Mouse (Mus musculus) CH12.LX (cell line): ENCODE measurements around the gene Tgfbr1. TPM values are rescaled to one million over a fixed set of nuclear protein-coding genes. Genes with fewer than 3 reads are reported as not detected.

Experiments
- DNase-seq: peaks from one replicate; pipeline ENCODE4 v3.0.0-alpha.2; 2013; ENCODE audit errors: extremely low read depth
- H3K27ac ChIP-seq: 2 replicates; pipeline ENCODE4 v1.5.1; 2012; ENCODE audit warnings: low read depth, mild to moderate bottlenecking, control low read depth, moderate library complexity; ENCODE audit not compliant: insufficient read depth
- H3K27me3 ChIP-seq: replicated peaks from 2 replicates; pipeline ENCODE3; 2012; ENCODE audit warnings: inconsistent platforms
- H3K36me3 ChIP-seq, 2 experiments: replicated peaks in 1 of 2; 2 replicates each; pipeline versions ENCODE3 to v1.6.1; 2012; ENCODE audit warnings: inconsistent platforms in 1 of 2, low read length in 1 of 2, mild to moderate bottlenecking in 1 of 2, mixed read lengths in 1 of 2, moderate library complexity in 1 of 2; ENCODE audit not compliant: control insufficient read depth in 1 of 2, insufficient read depth in 1 of 2
- H3K4me1 ChIP-seq, 2 experiments: 2 replicates each; pipeline ENCODE4 v1.6.1; 2012; ENCODE audit warnings: inconsistent platforms in 1 of 2, moderate library complexity in 1 of 2; ENCODE audit not compliant: insufficient read depth in 2 of 2, control insufficient read depth in 1 of 2
- H3K4me2 ChIP-seq: 2 replicates; pipeline ENCODE4 v1.6.1; 2012; ENCODE audit warnings: low read depth, mild to moderate bottlenecking, control low read depth; ENCODE audit not compliant: poor library complexity, insufficient read depth, severe bottlenecking
- H3K4me3 ChIP-seq, 3 experiments: fragments of 150-350 bp in 1 of 3; sonication (generic) in 1 of 3; replicated peaks in 1 of 3; 2 replicates each; pipeline versions ENCODE3 to v1.5.1; 2011 to 2012; ENCODE audit warnings: low read depth in 2 of 3, low read length in 2 of 3, mild to moderate bottlenecking in 2 of 3, moderate library complexity in 2 of 3, control low read depth in 1 of 3, improper control_type of control experiment in 1 of 3, inconsistent platforms in 1 of 3, mixed read lengths in 1 of 3; ENCODE audit not compliant: poor library complexity in 1 of 3
- H3K79me2 ChIP-seq: replicated peaks from 2 replicates; pipeline ENCODE4 v1.6.1; 2012; ENCODE audit warnings: mild to moderate bottlenecking, moderate library complexity; ENCODE audit not compliant: control insufficient read depth, poor library complexity, insufficient read depth, severe bottlenecking; ENCODE audit errors: extremely low read depth
- H3K9ac ChIP-seq: 2 replicates; pipeline ENCODE4 v1.6.1; 2012; ENCODE audit warnings: low read depth, mild to moderate bottlenecking, control low read depth, moderate library complexity; ENCODE audit not compliant: insufficient read depth
- H3K9me3 ChIP-seq: replicated peaks from 2 replicates; pipeline ENCODE3; 2012; ENCODE audit warnings: low read length, inconsistent platforms, mixed read lengths
- CHD2 ChIP-seq: IDR thresholded peaks from 2 replicates; pipeline ENCODE4 v1.6.1; 2011; ENCODE audit warnings: low read length, improper control_type of control experiment
- EP300 ChIP-seq: IDR thresholded peaks from 2 replicates; pipeline ENCODE4 v1.6.1; 2011; ENCODE audit warnings: low read length, improper control_type of control experiment
- GABPA ChIP-seq: IDR thresholded peaks from 2 replicates; pipeline ENCODE4 v1.6.1; 2012; ENCODE audit warnings: low read depth, low read length, improper control_type of control experiment, inconsistent platforms; ENCODE audit not compliant: insufficient replicate concordance
- HCFC1 ChIP-seq: IDR thresholded peaks from 2 replicates; pipeline ENCODE4 v1.6.1; 2012; ENCODE audit warnings: low read depth, mild to moderate bottlenecking, inconsistent platforms, low read length, improper control_type of control experiment
- JUN ChIP-seq: IDR thresholded peaks from 2 replicates; pipeline ENCODE4 v1.6.1; 2011; ENCODE audit warnings: low read depth, mild to moderate bottlenecking, low read length, improper control_type of control experiment, moderate library complexity; ENCODE audit not compliant: insufficient read depth
- MAZ ChIP-seq: IDR thresholded peaks from 2 replicates; pipeline ENCODE4 v1.6.1; 2012; ENCODE audit warnings: low read depth, mild to moderate bottlenecking, inconsistent platforms, low read length, improper control_type of control experiment, moderate library complexity
- NRF1 ChIP-seq: IDR thresholded peaks from 2 replicates; pipeline ENCODE4 v1.6.1; 2014; ENCODE audit warnings: low read depth, mild to moderate bottlenecking, inconsistent platforms, low read length, improper control_type of control experiment, moderate library complexity
- POLR2AphosphoS2 ChIP-seq: IDR thresholded peaks from 2 replicates; pipeline ENCODE4 v1.6.1; 2011; ENCODE audit warnings: low read depth, low read length, improper control_type of control experiment
- RAD21 ChIP-seq: IDR thresholded peaks from 2 replicates; pipeline ENCODE4 v1.6.1; 2011; ENCODE audit warnings: low read depth, mild to moderate bottlenecking, low read length, improper control_type of control experiment, moderate library complexity
- RCOR1 ChIP-seq: conservative IDR thresholded peaks from 2 replicates; pipeline ENCODE4 v1.6.1; 2012; ENCODE audit warnings: low read depth, mild to moderate bottlenecking, inconsistent platforms, low read length, improper control_type of control experiment
- UBTF ChIP-seq: IDR thresholded peaks from 2 replicates; pipeline ENCODE4 v1.6.1; 2012; ENCODE audit warnings: low read depth, mild to moderate bottlenecking, inconsistent platforms, low read length, improper control_type of control experiment, moderate library complexity
- USF1 ChIP-seq: IDR thresholded peaks from 2 replicates; pipeline ENCODE4 v1.6.1; 2014; ENCODE audit warnings: low read depth, mild to moderate bottlenecking, inconsistent platforms, low read length, improper control_type of control experiment
- dilution Hi-C: fragments of 300-500 bp; cut with MboI; formaldehyde crosslinking; loops from 2 replicates; pipeline ENCODE4 v1.14.3; 2020; ENCODE audit warnings: low sequenced_read_pairs; ENCODE audit not compliant: extremely low pct_unique_long_range_greater_than_20kb, extremely low pct_ligation_motif_present
- in situ Hi-C: fragments of 300-500 bp; cut with MboI; formaldehyde crosslinking; loops from 3 replicates; pipeline ENCODE4 v1.14.3; 2019; ENCODE audit warnings: low sequenced_read_pairs, low pct_ligation_motif_present, low pct_unique_long_range_greater_than_20kb, mixed read lengths
- polyA plus RNA-seq: library from polyadenylated mRNA; unstranded; fragments of >175 nt; gene quantifications from 2 replicates; pipeline ENCODE4 v1.2.1, GENCODE M21; 2012; ENCODE audit warnings: low read depth; ENCODE audit not compliant: insufficient read length
- total RNA-seq, 2 experiments: library from RNA; depleted of rRNA; stranded (reverse); fragments of 300-350 nt in 1 of 2; fragments of >200 nt in 1 of 2; gene quantifications; 2 replicates each; pipeline ENCODE4 v1.2.3; 2012 to 2014

Tgfbr1 gene
- total and polyA plus RNA-seq, 3 experiments, result 3.4 to 8.7 (median 7.0) TPM

DNA sequence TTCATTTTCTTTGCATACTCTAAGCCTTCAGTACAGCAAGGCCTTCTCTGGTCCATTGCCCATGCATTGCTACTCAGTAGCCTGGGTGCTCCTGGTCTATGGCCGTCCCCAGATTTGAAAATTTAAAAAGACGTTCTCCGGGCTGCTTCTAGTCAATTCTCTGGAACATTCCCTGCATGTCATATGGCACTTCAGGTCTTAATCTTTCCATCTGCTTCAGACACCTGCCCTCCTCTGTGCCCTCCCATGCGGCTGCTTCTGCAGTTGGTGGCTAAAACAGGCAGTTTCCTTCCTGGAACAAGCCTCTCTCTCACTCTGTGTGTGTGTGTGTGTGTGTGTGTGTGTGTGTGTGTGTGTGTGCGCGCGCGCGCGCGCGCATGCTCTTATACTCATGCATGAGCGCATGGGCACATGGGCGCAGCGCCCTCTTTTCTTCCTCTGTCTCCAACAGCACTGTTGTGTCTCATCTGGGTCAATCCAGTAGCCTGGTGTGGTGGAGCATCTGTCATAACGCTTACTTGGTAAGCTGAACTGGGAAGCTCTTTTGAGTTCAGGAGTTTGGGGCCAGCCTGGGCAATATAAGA is 72.3 kb downstream of the Tgfbr1 start:
- TF ChIP-seq NRF1 (peak; percentile 68), CHD2 (no peak)
- TF ChIP-seq, all 38 proteins: peak for 1
- no peak overlapping the region for H3K9ac ChIP-seq
- H3K4me3 ChIP-seq, result no peak overlapping the region
- DNase-seq, result peak; percentile 14
- in situ Hi-C loops, result loop anchor here (5.0 to 25.0 kb wide), 3 partner anchors 172 to 987 kb away; no protein-coding TSS in a partner anchor
- no peaks in the 10 kb centered on the region for H3K79me2 ChIP-seq
- dilution Hi-C loops, result no loop called here
- no peaks in the 10 kb centered on the region for H3K36me3 ChIP-seq
- no peaks in the 10 kb centered on the region for H3K9me3 ChIP-seq
- no peaks in the 10 kb centered on the region for H3K27me3 ChIP-seq
- H3K4me2 ChIP-seq, result no peak overlapping the region
- peaks cover 11 to 24% of the 10 kb centered on the region in 2 experiments for H3K4me1 ChIP-seq
- H3K27ac ChIP-seq, result no peak overlapping the region

DNA sequence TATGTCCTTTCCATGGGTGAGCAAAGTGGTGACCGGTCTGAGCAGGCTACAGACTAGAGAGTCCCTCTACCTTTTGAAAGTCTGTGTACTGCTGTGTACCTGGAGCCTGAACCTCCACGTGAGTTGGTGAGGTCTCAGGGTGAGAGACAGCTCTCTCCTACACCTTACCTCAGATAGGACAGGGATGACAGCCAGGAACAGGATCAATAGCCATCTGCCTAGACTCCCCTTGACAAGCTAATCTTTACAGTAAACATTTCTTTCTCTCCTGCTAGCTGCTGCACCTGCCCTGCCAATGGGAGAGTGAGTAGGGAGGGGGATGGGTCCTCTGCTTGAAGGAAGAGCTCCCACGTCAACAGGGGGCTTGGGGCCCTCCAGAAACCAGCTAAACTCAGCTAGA is 74.6 kb downstream of the Tgfbr1 start:
- no peak for TF ChIP-seq CHD2
- TF ChIP-seq HCFC1, result no peak
- TF ChIP-seq USF1, result no peak
- TF ChIP-seq JUN, result no peak
- no peak for TF ChIP-seq RCOR1
- no peak for TF ChIP-seq GABPA
- TF ChIP-seq POLR2AphosphoS2, result no peak
- TF ChIP-seq EP300, result no peak
- H3K27ac ChIP-seq, result no peak overlapping the region
- H3K27me3 ChIP-seq, result no peaks in the 10 kb centered on the region
- DNase-seq, result no peak
- no peaks in the 10 kb centered on the region for H3K9me3 ChIP-seq
- H3K4me1 ChIP-seq, result peaks cover 11 to 24% of the 10 kb centered on the region in 2 experiments
- H3K4me3 ChIP-seq, result no peak overlapping the region
- H3K36me3 ChIP-seq, result no peaks in the 10 kb centered on the region
- no peak overlapping the region for H3K9ac ChIP-seq
- H3K4me2 ChIP-seq, result no peak overlapping the region
- H3K79me2 ChIP-seq, result no peaks in the 10 kb centered on the region
- dilution Hi-C loops (no loop called here), in situ Hi-C loops (loop anchor here (5.0 to 25.0 kb wide), 3 partner anchors 170 to 985 kb away; no protein-coding TSS in a partner anchor)

DNA sequence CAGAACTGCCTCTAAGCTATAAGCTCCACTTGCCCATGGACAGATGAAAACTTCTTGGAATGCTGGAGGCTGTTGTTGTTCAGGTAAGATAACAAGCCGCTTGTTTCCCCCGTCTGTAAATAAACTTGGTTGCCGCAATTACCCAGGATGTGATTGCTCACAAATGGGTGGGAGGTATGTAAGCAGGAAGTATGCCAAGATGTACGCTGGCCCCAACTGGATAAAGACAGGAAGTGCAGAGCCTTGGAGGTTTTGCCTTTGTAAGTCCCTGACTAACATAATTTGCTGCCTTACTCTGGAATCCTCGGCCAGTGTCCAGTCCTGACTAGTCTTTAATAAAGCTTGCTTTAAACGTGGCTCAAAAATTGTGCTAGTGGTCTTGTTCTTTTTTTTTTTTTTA is 77.5 kb downstream of the Tgfbr1 start:
- Histone ChIP-seq H3K79me2 (no peaks in the 10 kb centered on the region), H3K4me3 (no peak overlapping the region)
- in situ Hi-C loops, result loop anchor here (25.0 kb wide), 2 partner anchors 382 to 982 kb away; no protein-coding TSS in a partner anchor
- TF ChIP-seq MAZ (no peak), RAD21 (no peak), UBTF (no peak), POLR2AphosphoS2 (no peak), JUN (no peak)
- TF ChIP-seq, all 38 proteins: peak for 0
- Histone ChIP-seq H3K27me3 (no peaks in the 10 kb centered on the region), H3K9me3 (no peaks in the 10 kb centered on the region), H3K36me3 (no peaks in the 10 kb centered on the region), H3K4me2 (no peak overlapping the region), H3K27ac (no peak overlapping the region), H3K4me1 (peaks cover 11 to 16% of the 10 kb centered on the region in 2 experiments), H3K9ac (no peak overlapping the region)
- DNase-seq, result no peak
- dilution Hi-C loops, result no loop called here
